Mouse (Mus musculus): ENCODE measurements around the gene Dcn.

The Dcn gene

GRCm38 (mm10) chr10:97487269-97487989 lies 8.0 kb downstream of the Dcn start:
- H3K27me3 ChIP-seq (ENCODE audit: control insufficient read depth, insufficient read depth, low read length, poor library complexity, severe bottlenecking), result no peaks in the 10 kb centered on the region
- H3K36me3 ChIP-seq (ENCODE audit: control insufficient read depth, insufficient read depth, low read length, poor library complexity, severe bottlenecking), result no peaks in the 10 kb centered on the region
- no peak for DNase-seq (ENCODE audit: low read depth, low spot score)

GRCm38 (mm10) chr10:97492367-97492980 lies 13.1 kb downstream of the Dcn start:
- H3K27me3 ChIP-seq (ENCODE audit: control insufficient read depth, insufficient read depth, low read length, poor library complexity, severe bottlenecking), result no peaks in the 10 kb centered on the region
- H3K36me3 ChIP-seq (ENCODE audit: control insufficient read depth, insufficient read depth, low read length, poor library complexity, severe bottlenecking), result no peaks in the 10 kb centered on the region
- no peak for DNase-seq (ENCODE audit: low read depth, low spot score)

GRCm38 (mm10) chr10:97497646-97498045 lies 18.2 kb downstream of the Dcn start:
- no peak for DNase-seq (ENCODE audit: low read depth, low spot score)
- Histone ChIP-seq H3K36me3 (ENCODE audit: control insufficient read depth, insufficient read depth, low read length, poor library complexity, severe bottlenecking) (no peaks in the 10 kb centered on the region), H3K27me3 (ENCODE audit: control insufficient read depth, insufficient read depth, low read length, poor library complexity, severe bottlenecking) (no peaks in the 10 kb centered on the region)

- Histone ChIP-seq H3K27me3 (ENCODE audit: control insufficient read depth, insufficient read depth, low read length, poor library complexity, severe bottlenecking) (no peaks in the 10 kb centered on the region), H3K36me3 (ENCODE audit: control insufficient read depth, insufficient read depth, low read length, poor library complexity, severe bottlenecking) (no peaks in the 10 kb centered on the region)
- DNase-seq (ENCODE audit: low read depth, low spot score), result no peak
These were observed 44.0 kb downstream of the Dcn start for GRCm38 (mm10) chr10:97523366-97523765.

GRCm38 (mm10) chr10:97535697-97536096 lies 56.3 kb downstream of the Dcn start:
- no peak for DNase-seq (ENCODE audit: low read depth, low spot score)
- Histone ChIP-seq H3K36me3 (ENCODE audit: control insufficient read depth, insufficient read depth, low read length, poor library complexity, severe bottlenecking) (no peaks in the 10 kb centered on the region), H3K27me3 (ENCODE audit: control insufficient read depth, insufficient read depth, low read length, poor library complexity, severe bottlenecking) (no peaks in the 10 kb centered on the region)

- H3K36me3 ChIP-seq (ENCODE audit: control insufficient read depth, insufficient read depth, low read length, poor library complexity, severe bottlenecking), result no peaks in the 10 kb centered on the region
- no peaks in the 10 kb centered on the region for H3K27me3 ChIP-seq (ENCODE audit: control insufficient read depth, insufficient read depth, low read length, poor library complexity, severe bottlenecking)
- no peak for DNase-seq (ENCODE audit: low read depth, low spot score)
These were observed 57.5 kb downstream of the Dcn start for GRCm38 (mm10) chr10:97536921-97537320.

- no peak for DNase-seq (ENCODE audit: low read depth, low spot score)
- Histone ChIP-seq H3K36me3 (ENCODE audit: control insufficient read depth, insufficient read depth, low read length, poor library complexity, severe bottlenecking) (no peaks in the 10 kb centered on the region), H3K27me3 (ENCODE audit: control insufficient read depth, insufficient read depth, low read length, poor library complexity, severe bottlenecking) (no peaks in the 10 kb centered on the region)
These were observed 58.8 kb downstream of the Dcn start for GRCm38 (mm10) chr10:97538202-97538601.

GRCm38 (mm10) chr10:97547740-97548139 lies 68.3 kb downstream of the Dcn start:
- no peaks in the 10 kb centered on the region for H3K27me3 ChIP-seq (ENCODE audit: control insufficient read depth, insufficient read depth, low read length, poor library complexity, severe bottlenecking)
- no peak for DNase-seq (ENCODE audit: low read depth, low spot score)

GRCm38 (mm10) chr10:97564957-97565856 lies 85.8 kb downstream of the Dcn start, which contains the start of gene Lum:
Gene Lum, plus strand, starts transcription at chr10:97565128.
- Histone ChIP-seq H3K36me3 (ENCODE audit: control insufficient read depth, insufficient read depth, low read length, poor library complexity, severe bottlenecking) (no peaks in the 10 kb centered on the region), H3K27me3 (ENCODE audit: control insufficient read depth, insufficient read depth, low read length, poor library complexity, severe bottlenecking) (no peaks in the 10 kb centered on the region)
- no peak for DNase-seq (ENCODE audit: low read depth, low spot score)

More at GRCm38 (mm10) chr10:97547740-97548139, 68.3 kb downstream of the Dcn start:
- H3K36me3 ChIP-seq (ENCODE audit: control insufficient read depth, insufficient read depth, low read length, poor library complexity, severe bottlenecking), result no peaks in the 10 kb centered on the region

- no peaks in the 10 kb centered on the region for H3K36me3 ChIP-seq (ENCODE audit: control insufficient read depth, insufficient read depth, low read length, poor library complexity, severe bottlenecking)
- DNase-seq (ENCODE audit: low read depth, low spot score), result peak; percentile 1
These were observed 88.2 kb downstream of the Dcn start for GRCm38 (mm10) chr10:97567489-97568135.

More at GRCm38 (mm10) chr10:97567489-97568135, 88.2 kb downstream of the Dcn start:
- H3K27me3 ChIP-seq (ENCODE audit: control insufficient read depth, insufficient read depth, low read length, poor library complexity, severe bottlenecking), result no peaks in the 10 kb centered on the region
